25 mouse cellular contexts compared by ENCODE assay signal in the genomic region with DNA sequence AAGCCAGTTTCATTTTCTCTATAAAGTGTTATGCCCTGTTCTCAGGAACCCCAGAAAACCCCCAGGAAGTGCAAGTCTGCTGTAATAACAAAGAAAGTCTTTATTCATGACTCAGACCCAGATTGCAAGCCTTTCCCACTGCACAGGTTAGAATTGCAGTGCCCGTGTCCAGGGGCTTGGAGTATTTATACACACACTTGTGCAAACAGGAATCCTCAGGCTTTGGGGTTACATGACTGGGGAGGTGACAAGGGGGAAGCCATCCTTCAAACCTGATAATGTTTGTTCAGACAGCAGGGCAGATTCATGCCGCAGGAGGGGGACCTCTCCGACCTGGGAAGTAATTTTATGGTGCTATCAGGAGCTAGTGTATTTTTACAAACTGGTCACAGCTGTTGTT.
A peak's percentile ranks its signal among the peaks of the same experiment; 100 is the strongest.
DNase-seq lines count a peak whose midpoint lies in the region; ATAC-seq and TF ChIP-seq lines count a peak whose summit lies in the region.
"Had no signal": no experiment of that assay in that cellular context is flagged by ENCODE, and none has a peak within 500 bp of the region (broad histone marks: within the 10 kb centered on the region; RNA-seq: fewer than 3 reads in every experiment).

No protein-coding gene starts in this region.

- no peak overlapping the region for H3K4me2 ChIP-seq in kidney, postnatal 0 days (ENCODE audit: low read length)
- H3K4me2 ChIP-seq in myocyte (ENCODE audit: low read depth), result peak overlapping the region; percentile 43
- H3K4me2 ChIP-seq: forebrain, embryonic 13.5 days; hindbrain, embryonic 15.5 days; limb, embryonic 15.5 days; lung, embryonic 15.5 days had no signal

- TF ChIP-seq POLR2A in myocyte (IDR thresholded peaks at IDR 0.05; ENCODE audit: insufficient read length, low read depth), result no peak

- no peak overlapping the region for H3K4me3 ChIP-seq in kidney, postnatal 0 days (replicated peaks; ENCODE audit: low read depth, low read length)
- H3K4me3 ChIP-seq in C2C12 (ENCODE audit: insufficient read depth, poor library complexity, severe bottlenecking) (no peak overlapping the region), myocyte (no peak overlapping the region)
- H3K4me3 ChIP-seq: forebrain, embryonic 13.5 days; gastrocnemius, adult 2 months; heart, embryonic 10.5 days; hindbrain, embryonic 15.5 days; left cerebral cortex, adult 2 months; limb, embryonic 15.5 days; lung, embryonic 15.5 days had no signal

- H3K79me3 ChIP-seq in C2C12 (ENCODE audit: low read depth), result no peaks in the 10 kb centered on the region

- no peaks in the 10 kb centered on the region for H3K36me3 ChIP-seq in kidney, postnatal 0 days (ENCODE audit: insufficient read depth, low read length)
- H3K36me3 ChIP-seq in C2C12 (ENCODE audit: control insufficient read depth, insufficient read depth) (no peaks in the 10 kb centered on the region), myocyte (ENCODE audit: control insufficient read depth, insufficient read depth) (no peaks in the 10 kb centered on the region)
- H3K36me3 ChIP-seq: heart, embryonic 10.5 days; hindbrain, embryonic 15.5 days; limb, embryonic 15.5 days; lung, embryonic 15.5 days had no signal

- no peak overlapping the region for H3K9ac ChIP-seq in kidney, postnatal 0 days (ENCODE audit: low read depth, low read length)
- H3K9ac ChIP-seq: forebrain, embryonic 13.5 days; hindbrain, embryonic 15.5 days; limb, embryonic 15.5 days; liver, embryonic 14.5 days; lung, embryonic 15.5 days had no signal

- no peaks in the 10 kb centered on the region for H3K4me1 ChIP-seq in kidney, postnatal 0 days (replicated peaks; ENCODE audit: insufficient read depth, low read length)
- H3K4me1 ChIP-seq: forebrain, embryonic 13.5 days; heart, embryonic 10.5 days; hindbrain, embryonic 15.5 days; limb, embryonic 15.5 days; lung, embryonic 15.5 days had no signal

- H3ac ChIP-seq in C2C12 (ENCODE audit: control insufficient read depth, insufficient read length, low read depth) (no peak overlapping the region), myocyte (ENCODE audit: control insufficient read depth, insufficient read length) (no peak overlapping the region)

- ATAC-seq in kidney, postnatal 0 days (replicated peaks; ENCODE audit: low FRiP score, low read depth), result no peak
- ATAC-seq in frontal cortex, adult (ENCODE audit: low TSS enrichment), result no peak
- ATAC-seq: forebrain, embryonic 13.5 days; intestine, embryonic 16.5 days; midbrain, embryonic 16.5 days had no signal

- no peak for TF ChIP-seq CTCF in kidney, postnatal 0 days (IDR thresholded peaks at IDR 0.05; ENCODE audit: low read depth)
- TF ChIP-seq CTCF in C2C12 (IDR thresholded peaks at IDR 0.05; ENCODE audit: control insufficient read depth, insufficient read depth, insufficient read length), result no peak

- WGBS in kidney, postnatal 0 days, result 36% methylated on average over 3 of the region's 3 CpGs

- H3K9me3 ChIP-seq in kidney, postnatal 0 days (replicated peaks; ENCODE audit: low read length), result no peaks in the 10 kb centered on the region
- H3K9me3 ChIP-seq: forebrain, embryonic 13.5 days; heart, embryonic 10.5 days; hindbrain, embryonic 15.5 days; limb, embryonic 15.5 days; lung, embryonic 15.5 days had no signal

- H3K79me2 ChIP-seq in C2C12 (ENCODE audit: control insufficient read depth, insufficient read depth), result no peaks in the 10 kb centered on the region
- H3K79me2 ChIP-seq in myocyte (ENCODE audit: control insufficient read depth, insufficient read depth), result no peaks in the 10 kb centered on the region

- H3K27ac ChIP-seq in kidney, postnatal 0 days, result no peak overlapping the region
- H3K27ac ChIP-seq: forebrain, embryonic 13.5 days; gastrocnemius, adult 2 months; heart, embryonic 10.5 days; hindbrain, embryonic 15.5 days; left cerebral cortex, adult 2 months; limb, embryonic 15.5 days; liver, embryonic 14.5 days; lung, embryonic 15.5 days had no signal

- no peaks in the 10 kb centered on the region for H3K27me3 ChIP-seq in kidney, postnatal 0 days (ENCODE audit: insufficient read depth, low read length)
- H3K27me3 ChIP-seq in C2C12 (ENCODE audit: control insufficient read depth, insufficient read depth, insufficient read length) (no peaks in the 10 kb centered on the region), myocyte (ENCODE audit: control insufficient read depth, insufficient read depth, insufficient read length) (no peaks in the 10 kb centered on the region)
- H3K27me3 ChIP-seq: forebrain, embryonic 13.5 days; hindbrain, embryonic 15.5 days; limb, embryonic 15.5 days; lung, embryonic 15.5 days had no signal

- peak; percentile 12 for DNase-seq in kidney, postnatal 0 days (ENCODE audit: low spot score)
- DNase-seq in kidney, adult 8-10 months, result no peak
- peak; percentile 10 for DNase-seq in embryo, embryonic 10.5 days (ENCODE audit: low spot score)
- no peak for DNase-seq in natural killer cell, adult 2 months (ENCODE audit: low spot score in 2 of 2)
- no peak for DNase-seq in gastrocnemius, postnatal 25 days
- DNase-seq: adrenal gland, postnatal 14 days; cerebellum, adult 9-11 months; gastrocnemius, adult 2 months; heart, postnatal 4 days; layer of hippocampus, adult 9-11 months; left cerebral cortex, postnatal 4 days; lung, postnatal 4 days; right cerebral cortex, postnatal 14 days had no signal

TF ChIP-seq in C2C12, 6 proteins besides CTCF, POLR2A, EP300 and RAD21:
- TF ChIP-seq MYOD1 (IDR thresholded peaks at IDR 0.05; ENCODE audit: control insufficient read depth, insufficient read length, low read depth), result peak; percentile 51
- no peak for TF ChIP-seq MYOG (IDR thresholded peaks at IDR 0.05; ENCODE audit: control insufficient read depth, extremely low read depth, insufficient read length)

TF ChIP-seq in myocyte, 11 proteins besides CTCF, POLR2A, EP300 and RAD21:
- TF ChIP-seq CEBPB (IDR thresholded peaks at IDR 0.05; ENCODE audit: insufficient read depth, poor library complexity, severe bottlenecking) (no peak), USF1 (IDR thresholded peaks at IDR 0.05; ENCODE audit: low read depth) (no peak), SRF (IDR thresholded peaks at IDR 0.05; ENCODE audit: control insufficient read depth, insufficient read length, low read depth) (no peak), TCF3 (IDR thresholded peaks at IDR 0.05; ENCODE audit: insufficient read length, low read depth) (no peak), MYOD1 (IDR thresholded peaks at IDR 0.05; ENCODE audit: control insufficient read depth in 1 of 3, insufficient read length in 2 of 3, low read depth in 2 of 3) (no peak), TCF12 (IDR thresholded peaks at IDR 0.05; ENCODE audit: insufficient read depth, poor library complexity, severe bottlenecking) (no peak), MYOG (IDR thresholded peaks at IDR 0.05; ENCODE audit: control insufficient read depth in 1 of 3, insufficient read depth in 1 of 3, insufficient read length in 2 of 3, low read depth in 2 of 3) (no peak), MAX (IDR thresholded peaks at IDR 0.05; ENCODE audit: low read depth) (no peak), REST (IDR thresholded peaks at IDR 0.05; ENCODE audit: insufficient read depth, insufficient read length) (no peak), POLR2AphosphoS2 (IDR thresholded peaks at IDR 0.05; ENCODE audit: insufficient read length, low read depth) (no peak), E2F4 (IDR thresholded peaks at IDR 0.05; ENCODE audit: insufficient read depth) (no peak)

Comparison
In these comparisons a context has a peak if more than half of its experiments do, and no peak if none do; other contexts are left out.
1. DNase-seq: peak in kidney, postnatal 0 days (single experiment) and embryo, embryonic 10.5 days (single experiment); none in kidney, adult 8-10 months (0 of 2), natural killer cell, adult 2 months (0 of 2) and gastrocnemius, postnatal 25 days (single experiment).